Mouse (Mus musculus) liver, embryonic 14.5 days (tissue): Measurements from ENCODE around the gene Slc9a6. TPM values are rescaled to one million over a fixed set of nuclear protein-coding genes. Genes with fewer than 3 reads are reported as not detected.

Experiments
- ATAC-seq: fragments of 200-750 bp; cut with Nextera tagmentation; 2 replicates; pipeline ENCODE4 v1.8.0; 2017; ENCODE audit warnings: moderate number of reproducible peaks, mild to moderate bottlenecking, moderate library complexity; ENCODE audit not compliant: insufficient read depth
- DNase-seq, 3 experiments: peaks; one replicate each; pipeline ENCODE4 v3.0.0-alpha.2; 2012 to 2013; ENCODE audit warnings: low read depth in 3 of 3, low spot score in 3 of 3
- H3K27ac ChIP-seq: fragments of 300-500 bp; sonication (generic); 2 replicates; pipeline ENCODE4 v1.5.1; 2014; ENCODE audit warnings: moderate library complexity, mild to moderate bottlenecking, control low read depth, inconsistent platforms
- H3K27me3 ChIP-seq: fragments of 300-500 bp; sonication (generic); 2 replicates; pipeline ENCODE4 v1.6.1; 2014; ENCODE audit warnings: mild to moderate bottlenecking, low read length, moderate library complexity; ENCODE audit not compliant: control insufficient read depth, insufficient read depth
- H3K36me3 ChIP-seq: fragments of 300-500 bp; sonication (generic); replicated peaks from 2 replicates; pipeline ENCODE4 v1.6.1; 2014; ENCODE audit warnings: low read depth; ENCODE audit not compliant: control insufficient read depth, insufficient read depth
- H3K4me1 ChIP-seq, 2 experiments: fragments of 200-500 bp in 1 of 2; fragments of 300-500 bp in 1 of 2; sonication (generic) in 1 of 2; replicated peaks; 2 replicates each; pipeline ENCODE4 v1.6.1; 2012 to 2014; ENCODE audit warnings: antibody characterized with exemption in 1 of 2, inconsistent platforms in 1 of 2, low read length in 1 of 2; ENCODE audit not compliant: control insufficient read depth in 2 of 2, insufficient read depth in 2 of 2
- H3K4me2 ChIP-seq: fragments of 300-500 bp; sonication (generic); 2 replicates; pipeline ENCODE4 v1.6.1; 2014; ENCODE audit warnings: low read depth, mild to moderate bottlenecking, control low read depth, moderate library complexity
- H3K4me3 ChIP-seq, 2 experiments: fragments of 200-500 bp in 1 of 2; fragments of 300-500 bp in 1 of 2; sonication (generic) in 1 of 2; 2 replicates each; pipeline ENCODE4 v1.5.1; 2012 to 2014; ENCODE audit warnings: low read depth in 2 of 2, low read length in 2 of 2, mild to moderate bottlenecking in 2 of 2, control low read depth in 1 of 2, inconsistent platforms in 1 of 2, moderate library complexity in 1 of 2; ENCODE audit not compliant: insufficient read depth in 1 of 2
- H3K9ac ChIP-seq: fragments of 300-500 bp; sonication (generic); replicated peaks from 2 replicates; pipeline ENCODE4 v1.6.1; 2014; ENCODE audit warnings: mild to moderate bottlenecking, control low read depth, moderate library complexity
- H3K9me3 ChIP-seq: fragments of 300-500 bp; sonication (generic); 2 replicates; pipeline ENCODE4 v1.6.1; 2016; ENCODE audit warnings: low read length, mixed read lengths; ENCODE audit not compliant: control insufficient read depth
- CTCF ChIP-seq: IDR thresholded peaks from 2 replicates; pipeline ENCODE4 v1.5.1; 2016; ENCODE audit warnings: antibody characterized with exemption, low read depth, control low read depth
- EP300 ChIP-seq: IDR thresholded peaks from 2 replicates; pipeline ENCODE4 v1.6.1; 2016; ENCODE audit warnings: antibody characterized with exemption, low read depth
- WGBS: fragments of 180-500 bp; shearing (Covaris S2); extraction: QIAGEN DNeasy Blood & Tissue Kit; methylation state at CpG from one replicate; pipeline ENCODE4 v1.1.7; 2014; ENCODE audit not compliant: insufficient replicate concordance; 5-methylcytosine and 5-hydroxymethylcytosine counted together
- polyA plus RNA-seq, 2 experiments: library from polyadenylated mRNA; depleted of rRNA in 1 of 2; stranded (reverse) in 1 of 2; unstranded in 1 of 2; fragments of >200 nt; fragmentation: Nextera tagmentation in 1 of 2; extraction: Ambion mirVana in 1 of 2; gene quantifications; 2 replicates each; pipeline versions ENCODE4 v1.2.1 to v1.2.3; 2012 to 2014

Gene Slc9a6
- polyA plus RNA-seq, 2 experiments: 2.5 to 3.4 TPM

DNA sequence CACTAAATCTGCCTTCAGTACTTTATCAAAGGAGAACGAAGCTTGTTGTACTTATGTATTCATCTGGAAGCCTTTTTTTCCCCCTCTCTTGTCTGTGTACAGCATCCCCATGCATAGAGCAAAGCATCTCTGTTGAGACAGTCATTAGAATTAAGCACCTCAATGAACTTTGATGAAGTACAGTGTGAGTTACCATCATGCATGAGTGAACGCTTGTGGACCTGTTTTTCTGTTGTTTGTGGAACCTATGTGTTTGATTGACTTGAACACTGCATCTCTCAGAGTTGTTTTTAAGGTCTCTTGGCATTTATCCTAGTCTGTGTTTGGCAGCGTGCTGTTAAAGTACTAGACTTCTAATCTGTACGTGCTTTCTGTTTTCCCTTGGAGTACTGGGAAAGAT is 53.8 kb downstream of the Slc9a6 start:
- Histone ChIP-seq H3K4me1 (0 out of 4 replicates have a peak, but pooled peaks cover 0 to 4% of the 10 kb centered on the region in 2 experiments), H3K27me3 (no peaks in the 10 kb centered on the region), H3K27ac (no peak overlapping the region), H3K9me3 (no peaks in the 10 kb centered on the region), H3K4me2 (no peak overlapping the region), H3K4me3 (no peak overlapping the region), H3K9ac (no peak overlapping the region), H3K36me3 (no peaks in the 10 kb centered on the region)
- TF ChIP-seq CTCF (no peak), EP300 (no peak)
- WGBS: 79% methylated on average over 4 of the region's 4 CpGs
- ATAC-seq: no peak
- no peak for DNase-seq

DNA sequence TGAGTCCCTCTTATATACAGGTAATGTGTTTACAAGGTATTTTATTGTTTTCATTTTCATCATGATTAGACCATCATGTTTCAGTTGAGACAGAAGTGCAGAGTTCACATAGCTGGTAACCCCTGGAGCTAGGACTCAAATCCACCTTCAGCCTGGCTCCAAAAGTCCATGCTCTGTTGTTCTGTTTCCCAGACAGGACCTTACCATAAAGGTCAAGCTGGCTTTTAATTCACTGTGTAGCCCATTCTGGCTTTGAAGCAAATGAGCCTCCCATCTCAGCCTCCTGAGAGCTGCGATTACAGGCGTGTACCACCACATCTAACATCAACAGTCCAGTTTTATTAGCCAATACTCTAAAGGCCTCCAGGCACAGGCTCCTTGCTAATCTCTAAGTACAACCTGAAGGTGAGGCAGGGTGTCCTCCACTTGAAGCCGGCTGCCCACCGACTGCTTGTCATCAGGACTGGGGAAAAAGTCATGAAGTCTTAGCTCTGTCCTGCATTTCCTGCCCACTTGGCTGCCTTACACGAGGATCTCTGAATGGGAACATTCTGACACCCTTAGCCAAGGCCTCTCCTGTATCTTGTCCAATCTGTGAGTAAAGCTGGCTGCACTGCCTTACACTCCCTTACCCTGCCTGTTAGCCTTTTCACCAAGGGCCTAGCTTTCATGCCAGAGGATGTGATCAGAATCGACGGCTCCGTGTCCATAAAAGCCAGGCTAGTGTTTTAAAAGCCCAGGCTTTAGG is 55.8 kb downstream of the Slc9a6 start:
- Histone ChIP-seq H3K9ac (no peak overlapping the region), H3K36me3 (no peaks in the 10 kb centered on the region), H3K9me3 (no peaks in the 10 kb centered on the region), H3K4me2 (no peak overlapping the region), H3K4me3 (no peak overlapping the region), H3K27me3 (no peaks in the 10 kb centered on the region), H3K27ac (no peak overlapping the region), H3K4me1 (0 out of 4 replicates have a peak, but pooled peaks cover 0 to 4% of the 10 kb centered on the region in 2 experiments)
- ATAC-seq (no peak), DNase-seq (no peak)
- TF ChIP-seq EP300 (no peak), CTCF (no peak)
- 72% methylated on average over 8 of the region's 8 CpGs for WGBS

DNA sequence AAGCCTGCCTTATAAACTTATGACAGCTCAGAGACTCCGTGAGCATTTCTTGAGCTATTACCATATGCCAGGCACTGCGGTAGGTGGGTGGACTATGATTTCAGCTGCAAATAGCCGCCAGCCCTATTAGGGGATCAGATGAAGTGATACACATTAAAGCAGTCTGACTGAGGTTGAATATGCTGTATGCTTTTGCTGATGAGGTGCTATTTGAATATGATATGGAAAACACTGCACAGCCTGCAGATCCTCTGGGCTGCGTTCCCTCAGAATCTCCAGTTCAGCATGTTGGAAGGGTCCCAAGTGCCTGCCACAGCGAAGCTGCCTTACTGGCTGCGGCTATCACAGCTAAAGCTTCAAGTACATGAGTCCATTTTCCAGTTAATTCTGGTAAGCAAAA is 57.7 kb downstream of the Slc9a6 start:
- TF ChIP-seq EP300 (no peak), CTCF (no peak)
- Histone ChIP-seq H3K27me3 (no peaks in the 10 kb centered on the region), H3K4me3 (no peak overlapping the region), H3K36me3 (no peaks in the 10 kb centered on the region), H3K9ac (no peak overlapping the region), H3K27ac (no peak overlapping the region), H3K4me1 (0 out of 4 replicates have a peak, but pooled peaks cover 0 to 4% of the 10 kb centered on the region in 2 experiments), H3K9me3 (no peaks in the 10 kb centered on the region), H3K4me2 (no peak overlapping the region)
- DNase-seq (no peak), ATAC-seq (no peak)
- 80% methylated on average over 6 of the region's 6 CpGs for whole genome bisulfite sequencing

DNA sequence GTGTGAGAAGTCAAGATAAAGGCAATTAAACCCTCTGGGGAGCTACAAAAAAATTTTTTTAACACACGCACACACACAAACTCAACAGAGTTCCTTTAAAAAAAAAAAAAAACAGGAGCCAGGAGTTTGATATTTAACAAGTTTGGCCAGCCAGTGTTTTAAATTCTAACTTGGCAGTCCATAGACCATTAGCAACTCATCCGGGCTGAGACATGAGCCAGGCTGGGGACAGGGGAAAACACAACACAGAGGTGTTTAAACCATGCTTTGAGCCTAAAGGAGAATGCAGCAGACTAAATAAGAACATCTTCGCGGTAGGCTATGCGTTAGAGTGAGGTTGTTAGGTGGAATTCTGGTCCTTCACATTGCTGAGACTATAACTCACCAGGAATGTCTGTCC is 58.5 kb downstream of the Slc9a6 start:
- Histone ChIP-seq H3K4me2 (no peak overlapping the region), H3K9me3 (no peaks in the 10 kb centered on the region), H3K4me3 (no peak overlapping the region), H3K27me3 (no peaks in the 10 kb centered on the region), H3K36me3 (no peaks in the 10 kb centered on the region), H3K4me1 (0 out of 4 replicates have a peak, but pooled peaks cover 0 to 4% of the 10 kb centered on the region in 2 experiments), H3K9ac (no peak overlapping the region), H3K27ac (no peak overlapping the region)
- ATAC-seq (no peak), DNase-seq (no peak)
- TF ChIP-seq EP300: no peak
- TF ChIP-seq CTCF: no peak
- 70% methylated on average over 5 of the region's 5 CpGs for WGBS

DNA sequence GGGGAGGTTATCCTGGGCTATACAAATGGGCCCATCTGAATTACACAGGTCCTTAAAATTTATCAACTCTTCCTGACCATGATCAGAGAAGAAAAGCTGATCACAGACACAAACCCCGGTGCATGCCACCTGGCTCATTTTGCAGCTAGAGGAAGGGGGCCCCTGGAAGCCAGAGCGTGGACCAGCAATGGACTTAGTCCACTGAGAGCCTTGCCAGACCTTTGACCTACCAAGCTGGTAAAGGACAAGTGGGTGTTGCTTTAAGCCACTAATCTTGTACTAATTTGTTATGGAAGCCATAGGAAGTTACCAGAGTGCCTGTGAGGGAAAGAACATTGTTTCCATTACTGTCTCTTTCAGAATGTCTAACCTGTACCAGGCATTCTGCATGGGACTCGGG is 58.9 kb downstream of the Slc9a6 start:
- DNase-seq (no peak), ATAC-seq (no peak)
- Histone ChIP-seq H3K36me3 (no peaks in the 10 kb centered on the region), H3K27me3 (no peaks in the 10 kb centered on the region), H3K9me3 (no peaks in the 10 kb centered on the region), H3K4me3 (no peak overlapping the region), H3K4me1 (0 out of 4 replicates have a peak, but pooled peaks cover 0 to 4% of the 10 kb centered on the region in 2 experiments), H3K27ac (no peak overlapping the region), H3K4me2 (no peak overlapping the region), H3K9ac (no peak overlapping the region)
- TF ChIP-seq EP300: no peak
- no peak for TF ChIP-seq CTCF
- WGBS: 54% methylated on average over 3 of the region's 3 CpGs
